Mouse (Mus musculus): Measurements from ENCODE around the gene Gpx4.

Gpx4 gene

GRCm38 (mm10) chr10:80047041-80047565, at the start of gene Gpx4:
Gene Gpx4, plus strand, starts transcription at chr10:80047166.
- DNase-seq (ENCODE audit: low spot score in 2 of 2) = no peak

- DNase-seq (ENCODE audit: low spot score in 2 of 2) = no peak
Measured at GRCm38 (mm10) chr10:79997819-79998218, 49.1 kb upstream of the Gpx4 start.

GRCm38 (mm10) chr10:80001945-80002344, 45.0 kb upstream of the Gpx4 start:
- DNase-seq (ENCODE audit: low spot score in 2 of 2) = no peak

- no peak for DNase-seq (ENCODE audit: low spot score in 2 of 2)
Measured at GRCm38 (mm10) chr10:80002829-80003228, 44.1 kb upstream of the Gpx4 start.

- DNase-seq (ENCODE audit: low spot score in 2 of 2) = no peak
Measured at GRCm38 (mm10) chr10:80003374-80004232, 43.4 kb upstream of the Gpx4 start.

GRCm38 (mm10) chr10:80004233-80004705, 42.7 kb upstream of the Gpx4 start:
- no peak for DNase-seq (ENCODE audit: low spot score in 2 of 2)

GRCm38 (mm10) chr10:80011740-80012139, 35.2 kb upstream of the Gpx4 start:
- DNase-seq (ENCODE audit: low spot score in 2 of 2) = no peak

GRCm38 (mm10) chr10:80013609-80014008, 33.4 kb upstream of the Gpx4 start:
- DNase-seq (ENCODE audit: low spot score in 2 of 2) = no peak

GRCm38 (mm10) chr10:80014484-80015290, 32.3 kb upstream of the Gpx4 start:
- DNase-seq (ENCODE audit: low spot score in 2 of 2) = no peak

- DNase-seq (ENCODE audit: low spot score in 2 of 2) = no peak
Measured at GRCm38 (mm10) chr10:80015583-80015982, 31.4 kb upstream of the Gpx4 start.

GRCm38 (mm10) chr10:80016511-80016910, 30.5 kb upstream of the Gpx4 start, which contains the start of gene Arhgap45:
Gene Arhgap45, plus strand, starts transcription at chr10:80016653.
- DNase-seq (ENCODE audit: low spot score in 2 of 2) = no peak

GRCm38 (mm10) chr10:80016931-80017330, 30.0 kb upstream of the Gpx4 start:
- no peak for DNase-seq (ENCODE audit: low spot score in 2 of 2)

- no peak for DNase-seq (ENCODE audit: low spot score in 2 of 2)
Measured at GRCm38 (mm10) chr10:80017361-80017760, 29.6 kb upstream of the Gpx4 start.

GRCm38 (mm10) chr10:80017771-80018170, 29.2 kb upstream of the Gpx4 start:
- no peak for DNase-seq (ENCODE audit: low spot score in 2 of 2)

- no peak for DNase-seq (ENCODE audit: low spot score in 2 of 2)
Measured at GRCm38 (mm10) chr10:80018739-80019297, 28.1 kb upstream of the Gpx4 start.

- DNase-seq (ENCODE audit: low spot score in 2 of 2) = no peak
Measured at GRCm38 (mm10) chr10:80019471-80020131, 27.4 kb upstream of the Gpx4 start.

- DNase-seq (ENCODE audit: low spot score in 2 of 2) = no peak
Measured at GRCm38 (mm10) chr10:80020191-80020590, 26.8 kb upstream of the Gpx4 start.

- DNase-seq (ENCODE audit: low spot score in 2 of 2) = no peak
Measured at GRCm38 (mm10) chr10:80020603-80021319, 26.2 kb upstream of the Gpx4 start.

GRCm38 (mm10) chr10:80021320-80021641, 25.7 kb upstream of the Gpx4 start:
- no peak for DNase-seq (ENCODE audit: low spot score in 2 of 2)

- DNase-seq (ENCODE audit: low spot score in 2 of 2) = no peak
Measured at GRCm38 (mm10) chr10:80022164-80022563, 24.8 kb upstream of the Gpx4 start.

GRCm38 (mm10) chr10:80022806-80023205, 24.2 kb upstream of the Gpx4 start:
- DNase-seq (ENCODE audit: low spot score in 2 of 2) = no peak

Measured in urinary bladder, adult 18-20 months (tissue).